Mouse (Mus musculus): Measurements from ENCODE around the gene Myh14. TPM values are rescaled to one million over a fixed set of nuclear protein-coding genes. Genes with fewer than 3 reads are reported as not detected.

The Myh14 gene
- polyA plus RNA-seq, 1 experiment from 2014 or later: 1.9 TPM

GRCm38 (mm10) chr7:44683656-44684055 lies 13.0 kb upstream of the Myh14 start:
- Histone ChIP-seq H3K9me3 (ENCODE audit: control insufficient read depth, low read length) (no peaks in the 10 kb centered on the region), H3K36me3 (ENCODE audit: control insufficient read depth, insufficient read depth, low read length) (no peaks in the 10 kb centered on the region), H3K4me1 (replicated peaks; ENCODE audit: control insufficient read depth, insufficient read depth, low read length) (no peaks in the 10 kb centered on the region), H3K4me2 (replicated peaks; ENCODE audit: low read depth, low read length) (no peak overlapping the region), H3K27me3 (ENCODE audit: control insufficient read depth, insufficient read depth, low read length) (no peaks in the 10 kb centered on the region), H3K4me3 (ENCODE audit: low read depth, low read length) (no peak overlapping the region), H3K27ac (ENCODE audit: low read depth, low read length) (no peak overlapping the region), H3K9ac (ENCODE audit: low read depth, low read length) (no peak overlapping the region)
- ATAC-seq (ENCODE audit: low FRiP score) (no peak), DNase-seq (ENCODE audit: low spot score) (no peak)
- WGBS: 85% methylated on average over 8 of the region's 8 CpGs

GRCm38 (mm10) chr7:44676611-44677010 lies 6.0 kb upstream of the Myh14 start:
- Histone ChIP-seq H3K4me3 (ENCODE audit: low read depth, low read length) (no peak overlapping the region), H3K27me3 (ENCODE audit: control insufficient read depth, insufficient read depth, low read length) (peaks cover 4% of the 10 kb centered on the region; the same call in 1 of the 2 replicates), H3K4me2 (replicated peaks; ENCODE audit: low read depth, low read length) (no peak overlapping the region), H3K9ac (ENCODE audit: low read depth, low read length) (no peak overlapping the region), H3K27ac (ENCODE audit: low read depth, low read length) (no peak overlapping the region), H3K4me1 (replicated peaks; ENCODE audit: control insufficient read depth, insufficient read depth, low read length) (no peaks in the 10 kb centered on the region), H3K9me3 (ENCODE audit: control insufficient read depth, low read length) (0 out of 2 replicates have a peak, but pooled peaks cover 4% of the 10 kb centered on the region), H3K36me3 (ENCODE audit: control insufficient read depth, insufficient read depth, low read length) (no peaks in the 10 kb centered on the region)
- DNase-seq (ENCODE audit: low spot score) (no peak), ATAC-seq (ENCODE audit: low FRiP score) (no peak)
- WGBS: 67% methylated on average over 2 of the region's 2 CpGs

GRCm38 (mm10) chr7:44676126-44676525 lies 5.5 kb upstream of the Myh14 start:
- no peak overlapping the region for H3K27ac ChIP-seq (ENCODE audit: low read depth, low read length)
- peaks cover 4% of the 10 kb centered on the region; the same call in 1 of the 2 replicates for H3K27me3 ChIP-seq (ENCODE audit: control insufficient read depth, insufficient read depth, low read length)
- WGBS: 73% methylated on average over 4 of the region's 4 CpGs
- 0 out of 2 replicates have a peak, but pooled peaks cover 4% of the 10 kb centered on the region for H3K9me3 ChIP-seq (ENCODE audit: control insufficient read depth, low read length)
- peaks cover 2% of the 10 kb centered on the region; the same call in 1 of the 2 replicates for H3K4me1 ChIP-seq (replicated peaks; ENCODE audit: control insufficient read depth, insufficient read depth, low read length)
- H3K36me3 ChIP-seq (ENCODE audit: control insufficient read depth, insufficient read depth, low read length): no peaks in the 10 kb centered on the region
- DNase-seq (ENCODE audit: low spot score): no peak
- H3K4me2 ChIP-seq (replicated peaks; ENCODE audit: low read depth, low read length): no peak overlapping the region
- no peak overlapping the region for H3K9ac ChIP-seq (ENCODE audit: low read depth, low read length)
- ATAC-seq (ENCODE audit: low FRiP score): no peak
- no peak overlapping the region for H3K4me3 ChIP-seq (ENCODE audit: low read depth, low read length)

- peaks cover 4% of the 10 kb centered on the region; the same call in 1 of the 2 replicates for H3K27me3 ChIP-seq (ENCODE audit: control insufficient read depth, insufficient read depth, low read length)
- peaks cover 2% of the 10 kb centered on the region; the same call in 1 of the 2 replicates for H3K4me1 ChIP-seq (replicated peaks; ENCODE audit: control insufficient read depth, insufficient read depth, low read length)
- H3K27ac ChIP-seq (ENCODE audit: low read depth, low read length): no peak overlapping the region
- 0 out of 2 replicates have a peak, but pooled peaks cover 4% of the 10 kb centered on the region for H3K9me3 ChIP-seq (ENCODE audit: control insufficient read depth, low read length)
- no peaks in the 10 kb centered on the region for H3K36me3 ChIP-seq (ENCODE audit: control insufficient read depth, insufficient read depth, low read length)
- 61% methylated on average over 6 of the region's 6 CpGs for WGBS
- H3K9ac ChIP-seq (ENCODE audit: low read depth, low read length): no peak overlapping the region
- ATAC-seq (ENCODE audit: low FRiP score): no peak
- H3K4me2 ChIP-seq (replicated peaks; ENCODE audit: low read depth, low read length): no peak overlapping the region
- DNase-seq (ENCODE audit: low spot score): no peak
- no peak overlapping the region for H3K4me3 ChIP-seq (ENCODE audit: low read depth, low read length)
Measured at GRCm38 (mm10) chr7:44675171-44675570, 4.5 kb upstream of the Myh14 start.

- Histone ChIP-seq H3K36me3 (ENCODE audit: control insufficient read depth, insufficient read depth, low read length) (no peaks in the 10 kb centered on the region), H3K9me3 (ENCODE audit: control insufficient read depth, low read length) (0 out of 2 replicates have a peak, but pooled peaks cover 4% of the 10 kb centered on the region), H3K27me3 (ENCODE audit: control insufficient read depth, insufficient read depth, low read length) (peaks cover 4% of the 10 kb centered on the region; the same call in 1 of the 2 replicates), H3K4me1 (replicated peaks; ENCODE audit: control insufficient read depth, insufficient read depth, low read length) (peaks cover 2% of the 10 kb centered on the region; the same call in 1 of the 2 replicates), H3K4me2 (replicated peaks; ENCODE audit: low read depth, low read length) (no peak overlapping the region), H3K4me3 (ENCODE audit: low read depth, low read length) (no peak overlapping the region), H3K27ac (ENCODE audit: low read depth, low read length) (no peak overlapping the region), H3K9ac (ENCODE audit: low read depth, low read length) (no peak overlapping the region)
- ATAC-seq (ENCODE audit: low FRiP score) (no peak), DNase-seq (ENCODE audit: low spot score) (no peak)
- WGBS: 71% methylated on average over 4 of the region's 4 CpGs
Measured at GRCm38 (mm10) chr7:44674511-44674910, 3.9 kb upstream of the Myh14 start.

GRCm38 (mm10) chr7:44672193-44672592 lies 1.6 kb upstream of the Myh14 start:
- no peaks in the 10 kb centered on the region for H3K36me3 ChIP-seq (ENCODE audit: control insufficient read depth, insufficient read depth, low read length)
- peaks cover 15% of the 10 kb centered on the region for H3K27me3 ChIP-seq (ENCODE audit: control insufficient read depth, insufficient read depth, low read length)
- H3K9ac ChIP-seq (ENCODE audit: low read depth, low read length): no peak overlapping the region
- ATAC-seq (ENCODE audit: low FRiP score) (no peak), DNase-seq (ENCODE audit: low spot score) (no peak)
- WGBS: 65% methylated on average over 5 of the region's 5 CpGs
- H3K4me1 ChIP-seq (replicated peaks; ENCODE audit: control insufficient read depth, insufficient read depth, low read length): peaks cover 2% of the 10 kb centered on the region; the same call in 1 of the 2 replicates
- no peak overlapping the region for H3K4me2 ChIP-seq (replicated peaks; ENCODE audit: low read depth, low read length)
- H3K4me3 ChIP-seq (ENCODE audit: low read depth, low read length): no peak overlapping the region
- H3K27ac ChIP-seq (ENCODE audit: low read depth, low read length): no peak overlapping the region
- 0 out of 2 replicates have a peak, but pooled peaks cover 4% of the 10 kb centered on the region for H3K9me3 ChIP-seq (ENCODE audit: control insufficient read depth, low read length)

- ATAC-seq (ENCODE audit: low FRiP score): no peak
- DNase-seq (ENCODE audit: low spot score): no peak
Measured at GRCm38 (mm10) chr7:44669103-44669502, 1.5 kb downstream of the Myh14 start.

GRCm38 (mm10) chr7:44667996-44668738 lies 2.5 kb downstream of the Myh14 start:
- Histone ChIP-seq H3K27me3 (ENCODE audit: control insufficient read depth, insufficient read depth, low read length) (peaks cover 17% of the 10 kb centered on the region), H3K9ac (ENCODE audit: low read depth, low read length) (no peak overlapping the region), H3K9me3 (ENCODE audit: control insufficient read depth, low read length) (no peaks in the 10 kb centered on the region)

More at GRCm38 (mm10) chr7:44669103-44669502, 1.5 kb downstream of the Myh14 start:
- Histone ChIP-seq H3K27ac (ENCODE audit: low read depth, low read length) (no peak overlapping the region), H3K4me2 (replicated peaks; ENCODE audit: low read depth, low read length) (no peak overlapping the region), H3K9ac (ENCODE audit: low read depth, low read length) (no peak overlapping the region), H3K36me3 (ENCODE audit: control insufficient read depth, insufficient read depth, low read length) (no peaks in the 10 kb centered on the region), H3K4me1 (replicated peaks; ENCODE audit: control insufficient read depth, insufficient read depth, low read length) (peaks cover 2% of the 10 kb centered on the region; the same call in 1 of the 2 replicates), H3K27me3 (ENCODE audit: control insufficient read depth, insufficient read depth, low read length) (peaks cover 17% of the 10 kb centered on the region), H3K4me3 (ENCODE audit: low read depth, low read length) (no peak overlapping the region), H3K9me3 (ENCODE audit: control insufficient read depth, low read length) (no peaks in the 10 kb centered on the region)
- 15% methylated on average over 21 of the region's 21 CpGs for WGBS

GRCm38 (mm10) chr7:44666462-44666861 lies 4.2 kb downstream of the Myh14 start:
- H3K36me3 ChIP-seq (ENCODE audit: control insufficient read depth, insufficient read depth, low read length): no peaks in the 10 kb centered on the region
- 85% methylated on average over 2 of the region's 2 CpGs for WGBS
- peaks cover 13% of the 10 kb centered on the region for H3K27me3 ChIP-seq (ENCODE audit: control insufficient read depth, insufficient read depth, low read length)
- DNase-seq (ENCODE audit: low spot score): no peak
- ATAC-seq (ENCODE audit: low FRiP score): no peak
- peaks cover 2% of the 10 kb centered on the region; the same call in 1 of the 2 replicates for H3K4me1 ChIP-seq (replicated peaks; ENCODE audit: control insufficient read depth, insufficient read depth, low read length)
- no peak overlapping the region for H3K4me3 ChIP-seq (ENCODE audit: low read depth, low read length)
- no peaks in the 10 kb centered on the region for H3K9me3 ChIP-seq (ENCODE audit: control insufficient read depth, low read length)
- no peak overlapping the region for H3K4me2 ChIP-seq (replicated peaks; ENCODE audit: low read depth, low read length)
- H3K27ac ChIP-seq (ENCODE audit: low read depth, low read length): no peak overlapping the region
- H3K9ac ChIP-seq (ENCODE audit: low read depth, low read length): no peak overlapping the region

More at GRCm38 (mm10) chr7:44667996-44668738, 2.5 kb downstream of the Myh14 start:
- no peaks in the 10 kb centered on the region for H3K36me3 ChIP-seq (ENCODE audit: control insufficient read depth, insufficient read depth, low read length)
- DNase-seq (ENCODE audit: low spot score) (no peak), ATAC-seq (ENCODE audit: low FRiP score) (no peak)
- 70% methylated on average over 13 of the region's 13 CpGs for WGBS
- H3K4me1 ChIP-seq (replicated peaks; ENCODE audit: control insufficient read depth, insufficient read depth, low read length): peaks cover 2% of the 10 kb centered on the region; the same call in 1 of the 2 replicates
- H3K4me3 ChIP-seq (ENCODE audit: low read depth, low read length): no peak overlapping the region
- H3K27ac ChIP-seq (ENCODE audit: low read depth, low read length): no peak overlapping the region
- H3K4me2 ChIP-seq (replicated peaks; ENCODE audit: low read depth, low read length): no peak overlapping the region; the same call in 1 of the 2 replicates
